Mouse (Mus musculus): ENCODE results near the gene Mprip. TPM values are rescaled to one million over a fixed set of nuclear protein-coding genes. Genes with fewer than 3 reads are reported as not detected.

Mprip gene
- polyA plus RNA-seq, 1 experiment from 2014 or later: 43.8 TPM

DNA sequence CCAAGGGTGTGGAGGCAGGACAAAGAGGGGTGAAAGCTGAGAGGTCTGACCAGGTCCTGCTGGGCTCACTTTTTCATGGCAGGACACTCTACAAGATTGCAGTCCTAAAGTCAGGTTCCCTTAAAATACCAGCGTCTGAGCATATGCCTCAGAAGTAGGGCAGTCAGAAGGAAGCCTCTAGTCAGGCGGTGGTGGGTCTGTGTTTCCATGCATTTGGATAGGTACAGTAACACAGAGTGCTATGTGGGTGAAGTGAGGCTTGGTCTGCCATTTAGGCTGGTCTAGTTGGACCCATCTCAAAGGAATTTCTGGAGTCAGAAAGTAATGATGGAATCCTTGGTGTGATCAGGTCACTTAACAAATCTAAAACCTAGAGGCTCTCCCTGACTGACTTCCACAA, 108.2 kb downstream of the Mprip start:
- Histone ChIP-seq H3K36me3 (ENCODE audit: insufficient read depth, low read length) (peaks cover 84% of the 10 kb centered on the region), H3K27ac (ENCODE audit: low read length) (no peak overlapping the region), H3K4me1 (ENCODE audit: insufficient read depth, low read length) (no peaks in the 10 kb centered on the region), H3K9ac (replicated peaks; ENCODE audit: low read length) (no peak overlapping the region), H3K9me3 (ENCODE audit: low read length) (no peaks in the 10 kb centered on the region), H3K4me2 (replicated peaks; ENCODE audit: low read depth, low read length) (no peak overlapping the region), H3K27me3 (ENCODE audit: insufficient read depth, low read length) (no peaks in the 10 kb centered on the region), H3K4me3 (ENCODE audit: low read length) (no peak overlapping the region)
- WGBS: 89% methylated on average over 2 of the region's 2 CpGs
- ATAC-seq (ENCODE audit: low FRiP score, low TSS enrichment): no peak

DNA sequence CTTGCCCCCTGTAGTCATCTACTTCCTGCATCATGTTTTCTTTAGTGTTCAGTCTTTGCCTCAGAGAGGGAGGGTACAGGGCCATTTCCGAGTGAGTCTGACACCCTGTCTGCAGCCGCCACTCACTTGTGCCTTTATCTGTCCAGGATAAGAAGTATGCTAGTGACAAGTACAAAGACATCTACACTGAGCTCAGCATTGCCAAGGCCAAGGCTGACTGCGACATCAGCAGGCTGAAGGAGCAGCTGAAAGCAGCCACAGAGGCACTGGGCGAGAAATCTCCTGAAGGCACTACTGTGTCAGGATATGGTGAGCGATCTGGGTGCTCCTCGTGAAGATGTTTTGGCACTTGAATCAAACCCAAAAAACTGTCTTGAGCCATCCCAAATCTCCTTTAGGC, 108.6 kb downstream of the Mprip start:
- Histone ChIP-seq H3K27me3 (ENCODE audit: insufficient read depth, low read length) (no peaks in the 10 kb centered on the region), H3K27ac (ENCODE audit: low read length) (no peak overlapping the region), H3K4me3 (ENCODE audit: low read length) (no peak overlapping the region), H3K36me3 (ENCODE audit: insufficient read depth, low read length) (peaks cover 83% of the 10 kb centered on the region), H3K4me2 (replicated peaks; ENCODE audit: low read depth, low read length) (no peak overlapping the region), H3K9me3 (ENCODE audit: low read length) (no peaks in the 10 kb centered on the region), H3K4me1 (ENCODE audit: insufficient read depth, low read length) (no peaks in the 10 kb centered on the region), H3K9ac (replicated peaks; ENCODE audit: low read length) (no peak overlapping the region)
- no peak for ATAC-seq (ENCODE audit: low FRiP score, low TSS enrichment)
- 87% methylated on average over 6 of the region's 6 CpGs for WGBS

DNA sequence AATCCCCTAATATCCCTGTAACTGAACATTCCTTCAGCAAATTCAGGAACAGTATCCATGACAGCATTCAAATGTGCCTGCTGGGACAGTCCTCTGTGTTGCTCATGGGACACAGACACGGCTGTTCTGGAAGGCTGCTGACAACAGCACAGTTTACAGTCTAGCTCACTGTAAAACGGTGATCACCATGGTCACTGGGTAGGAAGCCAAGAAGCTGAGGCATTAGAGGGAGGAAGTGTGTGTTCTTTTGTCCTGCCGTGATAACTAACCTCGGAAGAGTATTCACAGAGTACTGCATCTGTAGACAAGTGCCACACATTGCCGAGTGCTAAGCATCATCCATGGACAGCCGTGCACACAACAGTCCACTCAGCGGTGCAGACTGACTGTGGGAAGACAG, 109.6 kb downstream of the Mprip start:
- Histone ChIP-seq H3K27me3 (ENCODE audit: insufficient read depth, low read length) (no peaks in the 10 kb centered on the region), H3K4me3 (ENCODE audit: low read length) (no peak overlapping the region), H3K4me2 (replicated peaks; ENCODE audit: low read depth, low read length) (no peak overlapping the region), H3K4me1 (ENCODE audit: insufficient read depth, low read length) (no peaks in the 10 kb centered on the region), H3K27ac (ENCODE audit: low read length) (no peak overlapping the region), H3K9ac (replicated peaks; ENCODE audit: low read length) (no peak overlapping the region), H3K36me3 (ENCODE audit: insufficient read depth, low read length) (peaks cover 80% of the 10 kb centered on the region), H3K9me3 (ENCODE audit: low read length) (no peaks in the 10 kb centered on the region)
- no peak for ATAC-seq (ENCODE audit: low FRiP score, low TSS enrichment)
- WGBS: 93% methylated on average over 7 of the region's 7 CpGs

DNA sequence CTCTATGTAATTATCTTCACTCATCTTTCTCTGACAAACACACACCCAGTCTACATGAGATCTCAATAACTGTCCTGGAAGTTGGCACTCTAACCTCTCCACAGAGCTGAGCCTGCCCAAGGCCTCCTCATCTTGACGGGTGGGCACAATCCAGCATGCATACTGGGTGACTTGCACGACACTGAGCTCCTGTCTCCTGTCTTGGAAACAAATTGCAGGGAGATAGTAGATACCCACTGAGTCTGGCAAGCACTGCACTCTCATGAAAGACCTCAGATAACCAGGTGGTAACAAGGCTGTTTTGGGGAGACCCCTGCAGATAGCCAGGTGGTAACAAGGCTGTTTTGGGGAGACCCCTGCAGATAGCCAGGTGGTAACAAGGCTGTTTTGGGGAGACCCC, 111.2 kb downstream of the Mprip start:
- Histone ChIP-seq H3K4me2 (replicated peaks; ENCODE audit: low read depth, low read length) (no peak overlapping the region), H3K27ac (ENCODE audit: low read length) (no peak overlapping the region), H3K9ac (replicated peaks; ENCODE audit: low read length) (no peak overlapping the region), H3K4me3 (ENCODE audit: low read length) (no peak overlapping the region), H3K9me3 (ENCODE audit: low read length) (no peaks in the 10 kb centered on the region), H3K27me3 (ENCODE audit: insufficient read depth, low read length) (no peaks in the 10 kb centered on the region), H3K4me1 (ENCODE audit: insufficient read depth, low read length) (no peaks in the 10 kb centered on the region), H3K36me3 (ENCODE audit: insufficient read depth, low read length) (peaks cover 80% of the 10 kb centered on the region)
- ATAC-seq (ENCODE audit: low FRiP score, low TSS enrichment): no peak
- 90% methylated on average over 2 of the region's 2 CpGs for WGBS

DNA sequence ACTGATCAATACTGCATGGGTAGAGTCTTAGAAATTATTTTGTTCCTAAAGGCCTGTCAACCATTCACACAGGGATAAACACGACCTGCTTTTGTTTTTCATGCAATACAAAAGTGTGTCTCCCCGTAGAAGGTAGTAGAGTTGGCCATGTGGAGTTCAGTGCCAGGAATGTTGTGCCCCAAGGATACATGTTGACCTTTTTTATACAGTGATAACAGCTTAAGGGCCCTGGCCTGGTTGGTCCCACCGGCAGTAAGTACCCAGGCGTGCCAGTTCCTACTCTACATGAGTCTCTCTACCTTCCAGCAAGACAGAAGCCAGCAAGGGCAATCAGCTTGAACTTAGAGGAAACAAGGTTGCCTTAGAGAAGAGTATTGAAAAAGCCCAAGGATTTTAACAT, 111.8 kb downstream of the Mprip start:
- H3K9me3 ChIP-seq (ENCODE audit: low read length): no peaks in the 10 kb centered on the region
- 89% methylated on average over 4 of the region's 4 CpGs for WGBS
- H3K4me3 ChIP-seq (ENCODE audit: low read length): no peak overlapping the region
- H3K4me1 ChIP-seq (ENCODE audit: insufficient read depth, low read length): no peaks in the 10 kb centered on the region
- no peak overlapping the region for H3K4me2 ChIP-seq (replicated peaks; ENCODE audit: low read depth, low read length)
- peaks cover 78% of the 10 kb centered on the region for H3K36me3 ChIP-seq (ENCODE audit: insufficient read depth, low read length)
- H3K27me3 ChIP-seq (ENCODE audit: insufficient read depth, low read length): no peaks in the 10 kb centered on the region
- ATAC-seq (ENCODE audit: low FRiP score, low TSS enrichment): no peak
- no peak overlapping the region for H3K27ac ChIP-seq (ENCODE audit: low read length)
- H3K9ac ChIP-seq (replicated peaks; ENCODE audit: low read length): no peak overlapping the region

DNA sequence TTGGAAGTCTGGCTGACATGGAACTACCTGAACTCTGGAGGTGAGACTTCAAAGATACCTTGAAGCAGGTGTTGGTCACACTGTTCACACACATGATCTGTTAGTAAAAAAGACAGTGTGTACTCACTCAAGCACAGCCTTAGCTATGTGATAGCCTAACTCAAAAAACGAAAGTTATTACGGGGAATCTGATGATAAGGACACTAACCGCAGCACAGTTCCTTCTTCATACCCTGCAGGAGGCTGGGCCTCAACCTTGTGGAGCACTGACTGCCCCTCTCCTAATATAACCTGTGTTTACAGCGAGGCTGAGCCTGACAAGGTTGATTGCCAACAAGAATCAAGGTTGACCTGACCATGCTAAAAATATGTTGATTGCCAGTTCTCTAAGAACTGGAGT, 113.4 kb downstream of the Mprip start:
- 88% methylated on average over 4 of the region's 4 CpGs for WGBS
- no peak for ATAC-seq (ENCODE audit: low FRiP score, low TSS enrichment)

DNA sequence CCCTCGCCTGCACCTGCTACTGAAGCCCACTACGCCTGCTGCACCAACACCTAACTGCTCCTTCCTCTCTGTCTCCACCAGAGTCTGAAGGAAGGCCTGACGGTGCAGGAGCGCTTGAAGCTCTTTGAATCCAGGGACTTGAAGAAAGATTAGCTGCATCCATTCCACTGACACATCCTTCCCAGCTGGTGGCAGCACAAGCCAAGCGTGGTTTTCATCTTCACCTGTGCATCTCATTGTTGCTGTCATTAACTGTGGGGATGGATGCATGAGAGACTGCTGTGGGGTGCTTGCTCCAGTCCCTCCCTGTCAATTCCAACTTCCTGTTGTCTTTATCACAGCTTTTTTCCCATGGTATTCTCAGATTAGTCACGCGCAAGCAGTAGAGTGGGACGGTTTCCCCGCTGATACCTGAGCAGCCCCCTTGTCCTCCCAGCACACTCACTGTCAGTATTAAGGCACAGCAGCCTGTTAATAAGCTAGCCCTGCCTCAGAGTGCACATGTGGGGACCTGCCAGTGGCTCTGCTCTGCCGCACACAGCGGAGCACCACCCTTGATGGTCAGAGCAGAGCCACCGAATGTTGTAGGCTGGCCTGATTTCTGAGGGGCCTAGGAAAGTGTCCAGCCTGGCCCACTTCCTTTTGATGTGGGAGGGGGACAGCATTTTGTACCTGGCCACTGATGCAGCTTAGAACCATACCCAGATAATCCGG, 114.5 kb downstream of the Mprip start:
- H3K4me2 ChIP-seq (replicated peaks; ENCODE audit: low read depth, low read length): no peak overlapping the region
- H3K27me3 ChIP-seq (ENCODE audit: insufficient read depth, low read length): no peaks in the 10 kb centered on the region
- H3K4me3 ChIP-seq (ENCODE audit: low read length): no peak overlapping the region
- H3K4me1 ChIP-seq (ENCODE audit: insufficient read depth, low read length): no peaks in the 10 kb centered on the region
- no peak overlapping the region for H3K9ac ChIP-seq (replicated peaks; ENCODE audit: low read length)
- peak; percentile 67; the same call in 1 of the 2 replicates for ATAC-seq (ENCODE audit: low FRiP score, low TSS enrichment)
- peaks cover 63% of the 10 kb centered on the region for H3K36me3 ChIP-seq (ENCODE audit: insufficient read depth, low read length)
- H3K9me3 ChIP-seq (ENCODE audit: low read length): no peaks in the 10 kb centered on the region
- 77% methylated on average over 13 of the region's 13 CpGs for WGBS
- H3K27ac ChIP-seq (ENCODE audit: low read length): no peak overlapping the region

More for the DNA sequence above, 113.4 kb downstream of the Mprip start:
- Histone ChIP-seq H3K27me3 (ENCODE audit: insufficient read depth, low read length) (no peaks in the 10 kb centered on the region), H3K9me3 (ENCODE audit: low read length) (no peaks in the 10 kb centered on the region), H3K4me1 (ENCODE audit: insufficient read depth, low read length) (no peaks in the 10 kb centered on the region), H3K4me3 (ENCODE audit: low read length) (no peak overlapping the region), H3K36me3 (ENCODE audit: insufficient read depth, low read length) (peaks cover 66% of the 10 kb centered on the region), H3K9ac (replicated peaks; ENCODE audit: low read length) (no peak overlapping the region), H3K4me2 (replicated peaks; ENCODE audit: low read depth, low read length) (no peak overlapping the region), H3K27ac (ENCODE audit: low read length) (no peak overlapping the region)

DNA sequence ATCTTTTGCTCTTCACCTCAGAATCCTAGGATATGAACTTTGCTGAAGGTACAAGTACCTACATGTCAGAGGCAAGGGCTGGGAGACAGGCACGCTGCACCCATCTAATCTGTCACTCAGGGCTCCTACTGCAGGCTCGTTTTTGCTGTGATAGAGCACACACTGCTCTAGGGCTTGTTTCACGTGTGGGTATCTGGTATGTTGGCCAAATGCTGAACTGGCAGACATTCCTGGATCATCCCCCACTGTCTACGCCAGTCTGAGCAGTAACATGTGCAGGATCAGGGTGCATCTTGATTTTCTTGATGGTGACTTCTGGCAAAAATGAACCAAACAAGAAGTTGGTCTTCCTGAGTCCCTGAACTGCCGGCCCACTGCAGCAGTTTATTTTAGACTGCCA, 116.2 kb downstream of the Mprip start:
- 86% methylated on average over 5 of the region's 5 CpGs for WGBS
- no peaks in the 10 kb centered on the region for H3K9me3 ChIP-seq (ENCODE audit: low read length)
- no peak overlapping the region for H3K9ac ChIP-seq (replicated peaks; ENCODE audit: low read length)
- H3K4me3 ChIP-seq (ENCODE audit: low read length): no peak overlapping the region
- H3K36me3 ChIP-seq (ENCODE audit: insufficient read depth, low read length): peaks cover 46% of the 10 kb centered on the region
- no peak overlapping the region for H3K4me2 ChIP-seq (replicated peaks; ENCODE audit: low read depth, low read length)
- no peaks in the 10 kb centered on the region for H3K27me3 ChIP-seq (ENCODE audit: insufficient read depth, low read length)
- no peak for ATAC-seq (ENCODE audit: low FRiP score, low TSS enrichment)
- H3K4me1 ChIP-seq (ENCODE audit: insufficient read depth, low read length): no peaks in the 10 kb centered on the region
- no peak overlapping the region for H3K27ac ChIP-seq (ENCODE audit: low read length)

DNA sequence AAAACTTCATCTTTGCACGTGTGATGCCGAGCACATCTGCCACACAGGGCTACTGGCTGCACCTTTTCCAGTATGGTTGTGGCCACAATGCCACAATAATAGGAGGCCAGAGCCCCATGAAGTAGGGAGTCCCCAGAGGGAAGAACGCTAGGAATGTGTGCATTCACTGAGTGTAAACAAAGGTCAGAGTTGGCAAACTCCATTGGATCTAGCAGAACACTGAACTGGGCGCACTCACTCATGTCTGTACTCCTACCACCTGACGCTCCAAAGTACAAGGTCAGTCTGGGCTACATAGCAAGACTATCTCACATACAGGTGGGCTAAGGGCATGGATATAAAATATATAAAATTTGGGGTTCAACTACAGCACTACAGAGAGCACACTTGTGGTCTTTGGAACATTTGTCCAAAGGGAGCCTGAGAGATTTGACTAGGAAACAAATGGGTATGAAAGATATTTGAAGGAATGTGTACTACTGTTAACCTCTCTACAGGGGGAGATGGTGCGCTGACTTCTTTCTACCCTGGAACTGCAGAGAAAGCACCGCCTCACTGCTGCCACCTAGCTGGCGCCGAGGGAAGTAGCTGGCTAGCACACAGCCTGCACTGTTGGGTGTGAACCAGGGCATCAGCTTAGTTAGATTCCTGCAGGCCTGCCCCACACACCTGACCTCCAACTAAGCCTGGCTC, 117.2 kb downstream of the Mprip start:
- 54% methylated on average over 9 of the region's 9 CpGs for WGBS
- H3K9ac ChIP-seq (replicated peaks; ENCODE audit: low read length): no peak overlapping the region
- no peaks in the 10 kb centered on the region for H3K9me3 ChIP-seq (ENCODE audit: low read length)
- 0 out of 2 replicates have a peak, but pooled peaks have one; percentile 53 for ATAC-seq (ENCODE audit: low FRiP score, low TSS enrichment)
- no peaks in the 10 kb centered on the region for H3K27me3 ChIP-seq (ENCODE audit: insufficient read depth, low read length)
- peaks cover 38% of the 10 kb centered on the region for H3K36me3 ChIP-seq (ENCODE audit: insufficient read depth, low read length)
- H3K4me1 ChIP-seq (ENCODE audit: insufficient read depth, low read length): no peaks in the 10 kb centered on the region
- no peak overlapping the region for H3K4me2 ChIP-seq (replicated peaks; ENCODE audit: low read depth, low read length)
- no peak overlapping the region for H3K4me3 ChIP-seq (ENCODE audit: low read length)
- no peak overlapping the region for H3K27ac ChIP-seq (ENCODE audit: low read length)

DNA sequence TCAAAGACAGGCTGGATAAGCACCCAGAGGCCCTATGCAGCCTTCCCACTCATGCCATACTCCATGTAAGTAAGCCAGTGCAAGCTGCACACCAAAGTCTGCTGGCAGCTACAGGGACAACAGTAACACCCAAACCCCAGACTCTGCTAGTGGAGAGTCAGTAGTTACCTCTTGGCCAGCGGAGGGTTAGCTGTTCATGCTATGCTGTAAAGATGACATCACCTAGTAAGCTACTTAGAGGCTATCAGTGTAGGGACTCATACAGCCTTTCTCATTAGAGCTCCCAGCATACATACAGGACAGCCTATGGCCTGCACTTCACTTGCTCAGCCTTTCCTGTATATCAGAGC, 117.7 kb downstream of the Mprip start:
- Histone ChIP-seq H3K27me3 (ENCODE audit: insufficient read depth, low read length) (no peaks in the 10 kb centered on the region), H3K27ac (ENCODE audit: low read length) (no peak overlapping the region), H3K4me2 (replicated peaks; ENCODE audit: low read depth, low read length) (no peak overlapping the region), H3K4me3 (ENCODE audit: low read length) (no peak overlapping the region), H3K9me3 (ENCODE audit: low read length) (no peaks in the 10 kb centered on the region), H3K4me1 (ENCODE audit: insufficient read depth, low read length) (no peaks in the 10 kb centered on the region), H3K9ac (replicated peaks; ENCODE audit: low read length) (no peak overlapping the region), H3K36me3 (ENCODE audit: insufficient read depth, low read length) (peaks cover 33% of the 10 kb centered on the region)
- 0 out of 2 replicates have a peak, but pooled peaks have one; percentile 6 for ATAC-seq (ENCODE audit: low FRiP score, low TSS enrichment)
- 71% methylated on average over 1 of the region's 1 CpGs for WGBS

Measured in kidney, embryonic 16.5 days (tissue).